Mouse (Mus musculus) granulocyte monocyte progenitor cell, adult 5-6 weeks (primary cell): ENCODE results near the gene Plin3. TPM values are rescaled to one million over a fixed set of nuclear protein-coding genes. Genes with fewer than 3 reads are reported as not detected.
"Not testable (repeated sequence)": the region's sequence is repeated elsewhere in the genome, so short reads cannot be mapped to it uniquely, and the experiment has no call there.

Experiments
- ATAC-seq: replicated peaks from 2 replicates; pipeline ENCODE4 v1.8.0; 2016; ENCODE audit warnings: mild to moderate bottlenecking, moderate TSS enrichment, inconsistent platforms; ENCODE audit not compliant: poor library complexity, severe bottlenecking
- total RNA-seq, 2 experiments: library from RNA; stranded (forward) in 1 of 2; stranded (reverse) in 1 of 2; fragments of 200-712, 200-1000 nt in 1 of 2; fragments of >200 nt in 1 of 2; fragmentation: Nextera tagmentation in 1 of 2; gene quantifications; 2 replicates each; pipeline ENCODE4 v1.2.3; 2014 to 2017

The Plin3 gene
- total RNA-seq, 2 experiments from 2014 or later = 17.0 to 29.2 TPM

DNA sequence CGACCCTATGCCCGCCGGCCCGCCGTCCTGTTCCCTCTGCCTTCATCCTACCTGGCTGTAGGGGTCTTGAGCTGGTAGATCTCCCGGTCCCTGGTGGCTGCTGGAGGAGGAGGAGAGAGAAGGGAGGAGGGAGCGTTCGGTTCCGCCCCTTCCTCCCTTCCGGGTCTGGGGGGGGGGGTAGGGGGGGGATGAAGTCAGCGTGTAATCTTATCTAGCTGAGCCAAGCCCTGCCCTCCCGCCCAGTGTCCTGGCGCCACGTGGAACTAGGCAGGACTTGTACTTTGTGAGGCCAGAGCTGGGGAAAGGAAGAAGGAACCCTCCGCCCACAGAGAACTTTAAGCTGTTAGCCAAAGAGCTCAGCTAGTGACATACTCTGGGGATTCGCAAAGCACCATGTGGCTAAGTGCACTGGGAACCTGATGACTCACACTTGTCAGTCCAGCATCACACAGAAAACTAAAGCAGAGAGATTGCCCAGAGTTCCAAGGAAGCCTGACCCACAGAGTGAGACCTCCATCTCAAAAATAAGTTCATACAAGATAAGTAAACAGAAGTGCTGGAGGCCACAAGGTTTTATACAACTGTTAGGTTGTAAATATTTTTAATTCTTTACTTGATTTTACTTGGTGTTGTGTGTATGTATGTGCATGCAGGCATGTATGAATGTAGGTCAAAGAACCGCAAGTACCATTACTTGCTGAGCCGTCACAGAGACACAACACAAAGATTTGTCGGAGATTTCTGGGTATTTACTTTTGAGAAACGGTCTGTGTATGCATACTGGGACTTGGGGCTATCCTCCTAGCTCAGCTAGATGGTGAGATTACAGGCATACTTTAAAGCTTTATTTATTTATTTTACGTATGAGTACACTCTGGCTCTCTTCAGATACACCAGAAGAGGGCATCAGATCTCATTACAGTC lies 15.8 kb downstream of the Plin3 start, which contains the start of gene Ticam1:
TSS of gene Ticam1 (minus strand) at position 144 of the 924 bp plus-strand sequence.
- peak; percentile 83 for ATAC-seq

DNA sequence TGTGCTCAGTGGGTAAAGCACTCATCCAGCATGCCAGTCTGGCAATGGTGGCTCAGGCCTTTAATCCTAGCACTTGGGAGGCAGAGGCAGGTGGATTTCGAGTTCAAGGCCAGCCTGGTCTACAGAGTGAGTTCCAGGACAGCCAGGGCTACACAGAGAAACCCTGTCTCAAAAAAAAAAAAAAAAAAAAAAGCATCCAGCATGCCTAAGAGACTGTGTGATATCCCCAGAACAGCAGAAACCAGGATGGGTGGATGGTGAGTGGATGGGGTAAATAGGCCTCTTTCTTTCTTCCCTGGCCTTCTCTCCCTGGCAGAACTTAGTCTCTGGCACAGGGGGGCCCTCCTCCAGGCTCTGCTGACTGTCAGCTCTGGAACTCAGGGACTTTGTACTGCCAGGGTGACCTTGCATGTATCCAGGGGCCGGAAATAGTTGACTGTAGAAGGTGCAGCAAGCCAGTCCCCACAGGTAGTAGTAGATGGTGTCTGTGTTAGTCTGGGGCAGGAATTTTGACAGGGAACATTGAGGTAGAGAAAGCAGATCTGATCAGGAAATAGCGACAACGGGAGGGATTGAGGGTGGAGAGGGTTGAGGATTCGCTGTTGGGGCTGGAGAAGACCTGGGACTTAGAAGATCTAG lies 16.7 kb downstream of the Plin3 start:
- no peak for ATAC-seq

DNA sequence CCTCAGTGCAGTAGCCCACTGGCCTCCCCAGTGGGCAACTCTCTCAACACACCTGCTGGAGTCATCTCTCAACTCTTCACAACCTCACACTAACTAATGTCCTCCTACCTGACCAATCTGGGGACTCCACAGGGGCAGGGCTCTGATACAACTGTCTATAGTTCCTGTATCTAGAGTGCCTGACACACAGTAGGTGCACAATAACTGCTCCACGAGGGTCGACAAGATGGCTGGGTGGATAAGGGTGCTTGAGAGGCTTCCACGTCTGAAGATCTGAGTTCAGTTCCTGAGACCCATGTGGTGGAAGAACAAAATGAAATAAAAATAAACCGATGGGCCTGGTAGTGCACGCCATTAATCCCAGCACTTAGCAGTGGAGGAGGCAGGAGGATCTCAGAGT lies 18.7 kb downstream of the Plin3 start:
- ATAC-seq = no peak

DNA sequence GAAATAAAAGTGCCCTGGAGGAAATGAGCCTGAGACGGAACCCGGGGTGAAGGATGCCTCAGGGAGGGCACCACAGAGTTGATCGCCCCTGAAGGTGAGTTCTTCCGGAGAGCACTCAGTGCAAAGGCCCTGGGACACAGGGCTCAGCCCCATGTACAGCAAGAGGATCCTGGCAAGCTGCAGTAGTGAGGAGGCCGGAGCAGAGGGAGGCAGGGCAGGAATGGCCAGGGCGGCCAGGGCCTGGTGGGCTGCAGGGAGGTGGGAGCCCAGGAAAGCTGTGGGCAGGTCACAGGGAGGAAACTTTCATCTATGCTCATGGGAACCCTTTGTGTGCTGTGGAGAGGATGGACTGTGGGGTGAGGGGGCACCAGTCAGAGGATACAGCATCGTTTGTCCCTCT lies 19.2 kb downstream of the Plin3 start:
- no peak for ATAC-seq

DNA sequence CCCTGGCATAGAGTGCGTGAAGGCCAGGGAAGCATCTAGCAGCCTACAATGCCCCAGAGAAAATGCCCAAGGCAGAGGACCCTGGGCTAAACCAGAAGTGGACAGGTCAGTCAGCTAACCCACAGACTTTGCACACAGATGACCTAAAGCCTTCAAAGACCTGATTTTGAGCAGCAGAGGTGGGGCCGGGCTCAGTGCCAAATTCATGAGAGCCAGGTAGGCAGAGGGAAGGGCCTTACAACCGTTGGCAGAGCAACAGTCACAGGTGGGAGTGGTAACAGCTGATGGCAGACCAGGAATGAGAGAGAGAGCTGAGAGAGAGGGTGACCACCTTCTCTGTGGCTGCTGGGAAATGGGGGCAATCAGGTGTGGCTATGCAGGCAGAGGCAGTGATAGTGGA lies 20.0 kb downstream of the Plin3 start:
- ATAC-seq = no peak

DNA sequence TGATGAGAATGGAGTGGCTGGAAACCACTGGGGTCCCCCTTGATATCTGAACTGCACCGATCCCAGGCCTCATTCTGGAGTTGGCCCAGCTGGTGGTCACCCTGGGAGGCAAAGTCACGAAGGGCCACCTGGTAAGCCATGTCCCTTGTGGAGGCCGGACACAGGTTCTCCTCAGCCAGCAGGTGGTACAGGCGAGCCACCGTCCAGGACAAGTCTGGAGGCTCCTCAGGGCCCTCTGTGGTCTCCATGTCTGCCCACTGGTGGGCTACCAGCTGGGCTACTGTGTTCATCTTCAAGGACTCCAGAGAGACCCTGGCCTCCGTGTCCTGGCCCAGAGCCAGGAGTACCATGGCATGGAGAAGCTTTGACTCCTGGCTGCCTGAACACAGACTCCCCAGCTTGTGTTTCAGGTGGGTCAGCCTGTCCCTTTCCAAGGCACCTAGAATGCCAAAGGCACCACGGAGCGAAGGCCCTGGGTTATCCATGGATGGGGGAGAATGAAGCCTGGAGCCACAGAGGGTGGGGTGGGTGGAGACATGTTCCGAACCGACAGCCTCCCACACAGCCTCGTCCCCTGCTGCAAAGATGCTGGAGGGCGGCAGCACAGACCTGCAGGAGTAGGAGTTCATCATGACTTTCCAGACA lies 20.9 kb downstream of the Plin3 start:
- no peak for ATAC-seq

DNA sequence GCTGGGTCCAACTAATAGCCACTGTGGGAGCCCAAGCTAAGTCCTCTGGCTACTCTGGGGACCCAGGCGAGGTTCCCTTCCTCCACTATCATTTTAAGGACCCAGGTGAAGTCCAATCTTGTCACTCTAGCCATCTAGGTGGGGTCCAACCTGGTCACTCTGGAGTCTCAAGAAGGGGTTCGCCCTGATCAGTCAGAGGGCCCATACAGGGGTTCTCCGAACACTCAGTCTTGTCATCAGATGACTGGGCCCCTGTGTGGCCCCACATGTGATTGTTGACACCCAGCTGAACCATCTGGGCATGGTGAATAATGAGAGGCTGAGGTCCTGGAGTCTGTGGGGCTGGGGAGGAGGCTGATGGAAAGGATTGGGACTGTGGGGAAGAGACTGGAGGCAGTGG lies 22.9 kb downstream of the Plin3 start:
- no peak for ATAC-seq

DNA sequence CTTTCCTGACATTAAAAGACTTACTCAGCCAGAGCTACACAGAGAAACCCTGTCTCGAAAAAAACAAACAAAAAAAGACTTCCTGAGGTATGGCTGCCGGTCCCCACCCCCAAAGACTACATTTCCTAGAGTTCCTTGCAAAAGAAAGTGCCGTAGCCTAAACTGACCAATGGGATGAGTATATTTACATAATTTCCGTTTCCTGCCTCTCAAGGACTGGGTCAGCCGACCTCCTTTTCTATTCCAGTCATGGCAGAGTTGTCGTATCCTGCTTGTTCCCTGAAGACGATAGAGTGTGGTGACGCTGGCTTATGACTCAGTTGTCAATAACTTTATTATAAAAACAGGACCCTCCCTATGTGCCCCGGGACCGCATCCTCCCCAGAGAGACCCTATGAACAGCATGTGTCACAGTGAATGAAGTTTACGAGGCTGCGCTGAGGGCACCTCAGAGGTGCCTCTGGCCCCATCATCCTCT lies 23.5 kb downstream of the Plin3 start:
- peak; percentile 70 for ATAC-seq

DNA sequence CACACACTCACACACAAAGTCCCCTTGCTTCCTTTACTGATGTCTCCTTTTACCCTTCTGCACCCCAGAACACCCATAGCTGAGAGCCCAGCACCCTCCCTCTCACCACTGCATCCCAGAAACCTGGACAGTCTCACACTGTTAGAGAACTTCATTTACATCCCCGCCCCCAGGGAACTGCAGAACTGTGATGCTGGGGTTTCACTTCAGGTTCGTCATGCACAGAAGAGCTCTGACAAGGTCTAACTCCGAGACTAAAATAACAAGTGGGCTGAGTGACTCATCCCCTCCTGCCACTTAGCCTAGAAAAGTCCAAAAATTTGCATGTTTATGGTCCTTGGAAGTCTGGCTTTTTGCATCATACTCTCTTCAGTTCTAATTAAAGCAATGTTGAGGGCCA lies 26.4 kb downstream of the Plin3 start:
- peak; percentile 55 for ATAC-seq

DNA sequence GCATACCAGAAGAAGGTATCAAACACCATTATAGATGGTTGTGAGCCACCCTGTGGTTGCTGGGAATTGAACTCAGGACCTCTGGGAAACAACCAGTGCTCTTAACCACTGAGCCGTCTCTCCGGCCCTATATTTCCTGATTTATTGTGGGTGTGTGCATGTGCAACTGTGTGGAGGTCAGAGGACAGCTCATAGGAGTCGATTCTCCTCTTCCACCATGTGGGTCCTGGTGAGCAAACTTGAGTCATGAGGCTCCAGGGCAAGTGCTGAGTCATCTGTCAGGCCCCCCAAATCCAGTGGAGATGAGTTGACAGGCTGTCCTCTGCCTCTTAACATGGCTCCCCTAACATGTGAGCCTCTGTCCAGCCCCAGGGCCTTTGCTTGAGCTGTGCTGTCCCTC lies 26.8 kb downstream of the Plin3 start:
- peak; percentile 28 for ATAC-seq

DNA sequence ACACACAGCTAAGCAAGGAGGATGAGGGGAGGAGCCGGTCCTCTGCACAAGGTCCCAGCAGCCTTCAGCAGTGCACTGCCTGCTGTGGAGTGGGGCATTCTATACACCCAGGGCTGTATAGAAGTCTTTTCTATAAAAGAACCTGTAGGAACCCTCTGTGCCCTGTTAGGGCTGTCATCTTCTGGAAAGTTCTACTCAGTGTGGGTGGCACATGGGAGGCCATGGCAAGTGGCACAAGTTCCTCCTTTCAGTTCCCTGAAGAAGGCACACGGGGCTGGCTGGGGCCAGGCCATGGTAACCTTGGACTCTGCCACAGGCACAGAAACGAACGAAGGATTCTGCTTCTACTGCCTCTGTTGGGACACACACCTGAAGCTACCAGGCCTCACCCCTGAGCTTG lies 27.7 kb downstream of the Plin3 start:
- ATAC-seq = peak; percentile 52

DNA sequence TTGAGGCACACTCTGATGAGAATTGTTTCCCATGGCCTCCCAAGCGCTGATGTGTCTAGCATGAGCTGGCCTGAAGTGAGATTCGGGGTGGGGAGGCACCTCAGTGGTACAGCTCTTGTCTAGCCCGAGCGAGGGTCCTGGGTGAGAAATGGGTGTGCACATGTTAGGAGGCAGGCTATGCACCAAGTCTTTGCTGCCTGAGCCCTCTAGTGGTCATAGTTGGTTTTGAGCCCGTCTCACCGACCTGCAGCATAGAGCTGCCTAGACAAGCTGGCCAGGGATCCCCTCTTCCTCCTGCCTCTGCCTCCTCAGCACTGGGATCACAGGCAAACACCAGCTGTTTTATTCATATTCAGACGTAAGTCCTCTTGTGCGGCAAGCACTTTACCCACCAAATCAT lies 28.7 kb downstream of the Plin3 start:
- ATAC-seq = peak; percentile 60

DNA sequence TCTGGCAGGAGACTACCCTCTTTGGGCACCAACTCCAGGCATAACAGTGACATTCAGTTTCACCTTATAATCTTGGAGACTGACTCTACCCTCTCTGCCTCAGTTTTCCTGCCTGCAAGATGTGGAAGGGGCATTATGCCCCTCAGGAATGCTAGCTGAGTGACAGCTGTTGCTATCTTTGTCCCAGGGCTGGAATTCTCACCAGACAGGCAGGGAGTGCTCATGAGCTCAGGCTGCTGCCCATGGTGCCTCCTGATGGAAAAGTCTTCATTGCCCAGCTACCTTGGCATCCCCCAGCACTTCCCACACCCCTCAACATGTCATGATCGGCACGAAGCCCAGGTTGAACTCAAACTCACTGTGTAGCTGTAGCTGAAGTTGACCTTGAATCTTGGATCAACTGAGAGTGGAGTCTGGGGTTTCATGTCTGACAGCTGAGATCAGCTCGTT lies 30.0 kb downstream of the Plin3 start:
- ATAC-seq = no peak

DNA sequence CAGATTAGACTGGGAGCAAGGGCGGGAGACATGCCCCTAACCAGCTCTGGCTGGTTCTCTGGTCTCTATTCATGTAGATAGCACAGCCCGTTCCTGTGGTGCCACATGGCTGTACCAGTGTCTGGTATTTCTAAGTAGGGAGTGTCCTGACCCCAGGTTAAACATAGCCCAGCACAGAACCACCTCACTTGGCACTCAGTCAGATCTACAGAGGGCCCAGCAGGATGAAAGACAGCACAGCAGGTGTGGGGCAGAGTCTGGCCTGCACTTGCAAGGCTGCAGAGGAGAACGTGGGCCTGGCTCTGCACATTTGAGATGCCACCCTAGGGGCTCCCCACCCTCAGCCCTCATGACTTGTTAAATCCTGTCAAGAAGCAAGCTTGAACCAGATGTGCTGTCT lies 31.5 kb downstream of the Plin3 start:
- no peak for ATAC-seq

DNA sequence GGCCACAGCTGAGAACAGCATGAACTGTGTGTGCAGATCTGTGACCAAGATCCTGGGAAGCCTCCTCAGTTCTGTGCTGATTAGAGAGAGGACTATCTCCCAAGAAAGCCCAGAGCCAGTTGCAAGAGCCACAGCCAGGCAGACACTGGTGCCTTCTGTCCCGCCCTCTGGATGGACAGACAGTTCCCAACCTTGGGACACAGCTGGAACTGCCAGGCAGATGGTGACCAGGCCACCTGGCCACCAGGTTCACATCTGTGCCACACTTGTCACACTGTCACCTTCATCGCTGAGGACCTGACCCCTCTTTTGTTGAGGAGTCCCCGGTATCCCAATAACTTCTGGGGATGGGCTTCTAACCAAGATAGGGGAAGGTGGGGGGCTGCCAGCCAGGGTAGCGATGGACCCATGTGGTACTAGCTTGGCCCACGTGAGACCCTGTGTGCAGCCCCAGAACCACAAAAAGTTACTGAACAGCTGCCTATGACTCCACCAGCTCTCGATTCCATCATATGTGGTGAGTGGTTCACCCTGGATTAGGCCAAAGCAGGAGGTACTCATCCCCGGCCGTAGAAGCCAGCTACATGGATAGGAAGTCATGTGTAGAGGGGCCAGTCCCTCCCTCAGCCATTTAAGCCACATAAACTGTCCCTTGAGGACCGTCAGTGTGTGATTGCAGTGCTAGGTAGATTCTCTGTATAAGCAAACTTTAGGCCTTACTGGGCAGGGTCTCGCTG lies 33.2 kb downstream of the Plin3 start:
- no peak for ATAC-seq

DNA sequence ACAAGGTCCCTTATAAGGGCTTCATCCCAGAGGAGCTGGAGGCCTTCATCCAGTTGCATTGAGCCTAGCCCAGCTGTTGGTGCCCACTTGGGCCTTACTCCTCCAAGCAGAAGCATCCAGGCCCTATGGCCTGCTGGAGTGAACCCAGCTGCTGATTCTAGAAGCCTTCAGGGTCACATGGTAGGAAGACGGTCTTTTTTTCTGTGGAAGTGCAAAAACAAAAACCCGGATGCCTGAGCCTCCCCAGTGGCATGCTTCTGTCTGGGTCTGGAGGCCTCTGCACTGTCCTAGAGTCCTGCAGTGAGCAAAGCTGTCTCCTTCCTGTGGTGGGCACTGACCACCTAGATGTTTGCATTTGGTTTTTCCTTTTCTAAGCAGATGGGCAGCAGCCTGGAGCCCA lies 33.9 kb downstream of the Plin3 start:
- ATAC-seq = not testable (repeated sequence)

DNA sequence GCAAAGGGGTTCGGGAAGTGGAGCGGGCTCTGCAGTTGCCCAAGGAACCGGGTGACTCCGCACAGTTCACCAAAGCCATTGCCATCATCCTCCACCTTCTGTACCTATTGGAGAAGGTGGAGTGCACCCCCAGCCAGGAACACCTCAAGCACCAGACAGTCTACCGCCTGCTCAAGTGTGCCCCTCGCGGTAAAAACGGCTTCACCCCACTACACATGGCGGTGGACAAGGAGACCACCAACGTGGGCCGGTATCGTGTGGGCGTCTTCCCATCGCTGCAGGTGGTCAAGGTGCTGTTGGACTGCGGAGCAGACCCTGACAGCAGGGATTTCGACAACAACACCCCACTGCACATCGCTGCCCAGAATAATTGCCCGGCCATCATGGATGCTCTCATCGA lies 34.4 kb downstream of the Plin3 start:
- not testable (repeated sequence) for ATAC-seq

DNA sequence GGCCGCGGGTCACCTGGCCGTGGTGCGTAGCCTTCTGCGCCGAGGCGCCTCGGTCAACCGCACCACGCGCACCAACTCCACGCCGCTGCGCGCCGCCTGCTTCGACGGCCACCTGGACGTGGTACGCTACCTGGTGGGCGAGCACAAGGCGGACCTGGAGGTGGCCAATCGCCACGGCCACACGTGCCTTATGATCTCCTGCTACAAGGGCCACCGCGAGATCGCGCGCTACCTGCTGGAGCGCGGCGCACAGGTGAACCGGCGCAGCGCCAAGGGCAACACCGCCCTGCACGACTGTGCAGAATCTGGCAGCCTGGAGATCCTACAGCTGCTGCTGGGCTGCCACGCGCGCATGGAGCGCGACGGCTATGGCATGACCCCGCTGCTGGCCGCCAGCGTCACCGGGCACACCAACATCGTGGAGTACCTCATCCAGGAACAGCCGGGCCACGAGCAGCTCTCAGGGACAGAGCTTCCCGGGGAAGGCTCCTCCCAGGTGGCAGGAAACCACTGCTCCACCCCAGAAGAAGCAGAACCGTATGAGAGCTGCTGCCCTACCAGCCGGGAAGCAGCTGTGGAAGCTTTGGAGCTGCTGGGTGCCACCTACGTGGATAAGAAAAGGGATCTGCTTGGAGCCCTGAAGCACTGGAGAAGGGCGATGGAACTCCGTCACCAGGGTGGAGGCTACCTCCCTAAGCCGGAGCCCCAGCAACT lies 35.3 kb downstream of the Plin3 start:
- peak; percentile 7; the same call in 1 of the 2 replicates for ATAC-seq

DNA sequence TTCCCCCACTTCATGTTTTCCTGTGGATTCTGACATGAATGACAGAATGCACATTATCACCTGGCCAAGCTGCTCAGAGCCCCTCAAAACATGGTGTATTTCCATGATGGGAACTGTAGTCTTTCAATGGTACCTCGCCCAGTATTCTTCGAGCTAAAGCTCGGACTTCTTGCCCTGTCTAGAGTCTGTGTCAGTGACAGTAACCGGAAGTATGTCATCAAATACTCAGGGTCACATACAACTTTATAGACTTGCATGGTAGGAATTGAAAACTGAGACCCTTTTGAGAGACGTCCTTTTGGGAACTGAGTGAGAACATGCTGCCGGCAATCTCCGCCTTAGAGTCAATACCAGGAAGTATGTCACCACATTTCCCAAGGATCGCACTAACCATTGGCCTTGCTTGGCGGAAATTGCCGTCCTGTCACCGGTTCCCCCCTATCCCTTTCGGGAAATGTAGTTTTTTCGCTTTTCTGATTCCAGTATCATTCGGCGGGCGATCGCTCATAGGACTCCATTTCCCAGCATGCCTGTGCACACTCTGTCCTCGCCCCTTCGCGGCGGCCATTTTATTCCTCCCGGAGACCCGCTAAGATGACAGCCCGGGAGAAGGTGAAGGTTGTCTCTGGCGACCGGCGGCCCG lies 36.3 kb downstream of the Plin3 start, which contains the start of gene Fem1a:
TSS of gene Fem1a (plus strand) at position 572 of the 643 bp plus-strand sequence.
- ATAC-seq = peak; percentile 78
